Mouse (Mus musculus) embryonic facial prominence, embryonic 13.5 days (tissue): ENCODE measurements around the gene Fut1. TPM values are rescaled to one million over a fixed set of nuclear protein-coding genes. Genes with fewer than 3 reads are reported as not detected.
A peak's percentile ranks its signal among the peaks of the same experiment; 100 is the strongest.

ENCODE experiments used
- ATAC-seq: fragments of 200-750 bp; cut with Nextera tagmentation; 2 replicates; pipeline ENCODE4 v1.8.0; 2017; ENCODE audit warnings: low read depth; ENCODE audit not compliant: insufficient number of reproducible peaks, insufficient read depth, low FRiP score, low TSS enrichment
- H3K27ac ChIP-seq: fragments of 300-500 bp; sonication (generic); 2 replicates; pipeline ENCODE4 v1.5.1; 2015; ENCODE audit warnings: moderate library complexity, mild to moderate bottlenecking, inconsistent platforms
- H3K27me3 ChIP-seq: fragments of 300-500 bp; sonication (generic); 2 replicates; pipeline ENCODE4 v1.6.1; 2015; ENCODE audit warnings: mild to moderate bottlenecking, inconsistent platforms
- H3K36me3 ChIP-seq: fragments of 300-500 bp; sonication (generic); 2 replicates; pipeline ENCODE4 v1.6.1; 2015; ENCODE audit warnings: mild to moderate bottlenecking, inconsistent platforms
- H3K4me1 ChIP-seq: fragments of 300-500 bp; sonication (generic); 2 replicates; pipeline ENCODE4 v1.6.1; 2015; ENCODE audit warnings: inconsistent platforms
- H3K4me2 ChIP-seq: fragments of 300-500 bp; sonication (generic); 2 replicates; pipeline ENCODE4 v1.6.1; 2015; ENCODE audit warnings: moderate library complexity, mild to moderate bottlenecking, inconsistent platforms
- H3K4me3 ChIP-seq: fragments of 300-500 bp; sonication (generic); 2 replicates; pipeline ENCODE4 v1.5.1; 2015; ENCODE audit warnings: mild to moderate bottlenecking, inconsistent platforms
- H3K9ac ChIP-seq: fragments of 300-500 bp; sonication (generic); 2 replicates; pipeline ENCODE4 v1.6.1; 2015; ENCODE audit warnings: mild to moderate bottlenecking, inconsistent platforms
- H3K9me3 ChIP-seq: fragments of 300-500 bp; sonication (generic); 2 replicates; pipeline ENCODE4 v1.6.1; 2016; ENCODE audit warnings: inconsistent platforms
- WGBS: fragments of 180-500 bp; shearing (Covaris S2); methylation state at CpG from one replicate; pipeline ENCODE4 v1.1.7; 2015; ENCODE audit warnings: mixed read lengths; 5-methylcytosine and 5-hydroxymethylcytosine counted together
- polyA plus RNA-seq: library from polyadenylated mRNA; unstranded; fragments of >200 nt; fragmentation: Nextera tagmentation; extraction: Ambion mirVana; gene quantifications from 2 replicates; pipeline ENCODE4 v1.2.1, GENCODE M21; 2015

Fut1 gene
- polyA plus RNA-seq = 1.9 and 2.3 TPM in 2 replicates

- Histone ChIP-seq H3K4me2 (peak within 1 kb of the TSS; percentile 56), H3K36me3 (no peaks in the 10 kb centered on the region), H3K4me1 (peaks cover 29% of the 10 kb centered on the region), H3K9me3 (no peaks in the 10 kb centered on the region), H3K27me3 (peaks cover 45% of the 10 kb centered on the region), H3K9ac (peak within 1 kb of the TSS; percentile 49), H3K27ac (peak within 1 kb of the TSS; percentile 78), H3K4me3 (peak within 1 kb of the TSS; percentile 32)
- peak; percentile 56; the same call in 1 of the 2 replicates for ATAC-seq
- 4% methylated on average over 31 of the region's 31 CpGs for WGBS
Measured at GRCm38 (mm10) chr7:45617042-45617695, at the start of gene Fut1. Gene Fut1 (plus strand): TSS chr7:45617289.

DNA sequence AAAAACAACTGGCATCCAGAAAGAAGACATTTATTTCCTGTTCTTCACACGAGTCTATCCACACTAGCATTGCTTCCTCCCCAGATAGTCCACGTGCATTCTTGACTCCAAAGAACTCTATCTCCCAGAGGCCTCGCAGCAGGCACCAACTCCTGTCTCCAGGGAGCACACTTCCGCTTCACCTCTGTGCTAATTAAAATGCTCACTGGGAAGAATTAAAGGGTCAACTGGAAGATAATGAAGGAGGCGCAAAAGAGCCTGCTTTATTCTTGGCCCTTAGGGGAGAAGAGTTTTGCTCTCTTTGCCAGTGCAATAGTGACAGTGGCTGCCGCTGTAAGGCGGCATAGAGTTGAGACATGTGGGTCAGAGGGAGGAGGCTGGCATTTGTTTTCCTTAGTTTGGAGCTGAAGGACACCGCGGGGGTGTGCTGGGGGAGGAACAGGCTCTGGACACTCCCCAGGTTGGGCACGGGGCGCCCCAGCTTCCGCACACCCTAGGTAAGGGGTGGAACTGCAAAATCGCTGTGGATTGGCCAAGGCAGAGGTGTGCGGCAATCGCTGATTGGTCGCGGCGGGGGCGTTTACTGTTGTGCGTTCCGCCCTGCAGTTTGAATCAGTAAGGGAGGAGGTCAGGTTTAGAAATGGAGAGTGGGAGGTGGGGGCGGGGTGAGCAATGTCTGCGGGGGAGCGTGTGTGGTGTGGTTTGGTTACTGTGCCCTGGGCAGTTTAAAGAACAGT is 49.1 kb upstream of the Fut1 start:
- no peaks in the 10 kb centered on the region for H3K27me3 ChIP-seq
- H3K36me3 ChIP-seq = no peaks in the 10 kb centered on the region
- H3K9ac ChIP-seq = peak overlapping the region; percentile 65
- WGBS = under 1% methylated on average over 24 of the region's 24 CpGs
- peak overlapping the region; percentile 64 for H3K4me2 ChIP-seq
- H3K4me1 ChIP-seq = peaks cover 28% of the 10 kb centered on the region
- peak overlapping the region; percentile 41 for H3K4me3 ChIP-seq
- H3K27ac ChIP-seq = peak overlapping the region; percentile 78
- ATAC-seq = peak; percentile 94
- H3K9me3 ChIP-seq = no peaks in the 10 kb centered on the region

DNA sequence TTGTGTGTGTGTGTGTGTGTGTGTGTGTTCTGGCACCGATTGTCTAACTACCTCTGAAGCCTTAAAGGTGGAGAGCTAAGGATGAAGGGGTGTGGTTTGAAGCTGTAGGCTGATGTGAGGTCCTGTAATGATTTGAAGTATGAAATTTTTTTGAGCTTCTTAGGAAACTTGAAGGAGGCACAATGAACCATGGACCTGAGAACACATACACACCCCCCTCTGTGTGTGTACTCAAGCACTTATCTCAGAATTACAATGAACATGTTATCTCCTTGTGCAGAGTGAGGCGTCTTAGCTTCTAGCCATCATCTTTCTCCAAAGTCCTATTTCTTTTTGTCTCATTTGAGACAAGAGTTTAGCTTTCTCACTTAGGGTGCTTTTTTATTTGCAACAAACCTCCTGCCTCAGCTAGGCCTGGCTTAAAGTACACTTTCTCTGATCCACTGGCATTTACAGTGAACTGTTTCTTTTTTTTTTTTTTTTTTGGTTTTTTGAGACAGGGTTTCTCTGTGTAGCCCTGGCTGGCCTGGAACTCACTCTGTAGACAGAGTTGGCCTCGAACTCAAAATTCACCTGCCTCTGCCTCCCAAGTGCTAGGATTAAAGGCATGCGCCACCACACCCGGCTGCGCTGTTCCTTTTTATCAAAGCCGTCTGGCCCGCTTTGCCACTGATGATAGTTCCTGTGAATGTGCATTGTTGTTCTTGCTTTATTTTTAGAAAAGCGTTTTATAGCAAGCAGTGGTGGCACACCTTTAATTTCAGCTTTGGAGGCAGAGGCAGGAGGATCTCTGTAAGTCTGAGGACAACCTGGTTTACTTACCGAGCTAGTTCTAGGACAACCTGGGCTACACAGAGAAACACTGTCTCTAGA is 48.3 kb upstream of the Fut1 start:
- ATAC-seq = no peak
- Histone ChIP-seq H3K27me3 (no peaks in the 10 kb centered on the region), H3K9me3 (no peaks in the 10 kb centered on the region), H3K27ac (peak overlapping the region; percentile 78), H3K9ac (0 out of 2 replicates have a peak overlapping the region, but pooled peaks have one; percentile 65), H3K36me3 (peaks cover 3% of the 10 kb centered on the region; the same call in 1 of the 2 replicates), H3K4me2 (peak overlapping the region; percentile 64), H3K4me1 (peaks cover 28% of the 10 kb centered on the region), H3K4me3 (peak overlapping the region; percentile 41)
- WGBS = 80% methylated on average over 10 of the region's 10 CpGs

- under 1% methylated on average over 41 of the region's 42 CpGs for WGBS
- Histone ChIP-seq H3K27me3 (no peaks in the 10 kb centered on the region), H3K4me2 (peak within 1 kb of the TSS; percentile 79), H3K4me3 (peak within 1 kb of the TSS; percentile 76), H3K4me1 (peaks cover 28% of the 10 kb centered on the region), H3K27ac (peak within 1 kb of the TSS; percentile 93), H3K9ac (peak within 1 kb of the TSS; percentile 91), H3K9me3 (no peaks in the 10 kb centered on the region), H3K36me3 (peaks cover 6% of the 10 kb centered on the region; the same call in 1 of the 2 replicates)
- peak; percentile 60; the same call in 1 of the 2 replicates for ATAC-seq
Measured at GRCm38 (mm10) chr7:45570103-45570741, 46.9 kb upstream of the Fut1 start, which contains the start of gene Bcat2. Gene Bcat2 (plus strand): TSS chr7:45570153.

- Histone ChIP-seq H3K4me2 (no peak overlapping the region), H3K27ac (no peak overlapping the region)
Measured at GRCm38 (mm10) chr7:45571966-45572365, 45.1 kb upstream of the Fut1 start.

GRCm38 (mm10) chr7:45573954-45574353 is 43.1 kb upstream of the Fut1 start:
- no peak overlapping the region; the same call in 1 of the 2 replicates for H3K9ac ChIP-seq
- no peaks in the 10 kb centered on the region for H3K9me3 ChIP-seq
- no peak for ATAC-seq
- no peak overlapping the region for H3K4me2 ChIP-seq
- H3K27ac ChIP-seq = no peak overlapping the region
- no peak overlapping the region for H3K4me3 ChIP-seq
- peaks cover 18% of the 10 kb centered on the region for H3K4me1 ChIP-seq
- peaks cover 40% of the 10 kb centered on the region for H3K36me3 ChIP-seq
- 76% methylated on average over 8 of the region's 8 CpGs for WGBS
- H3K27me3 ChIP-seq = no peaks in the 10 kb centered on the region

More at GRCm38 (mm10) chr7:45571966-45572365, 45.1 kb upstream of the Fut1 start:
- H3K36me3 ChIP-seq = peaks cover 21% of the 10 kb centered on the region
- H3K4me1 ChIP-seq = peaks cover 28% of the 10 kb centered on the region
- no peak overlapping the region for H3K4me3 ChIP-seq
- ATAC-seq = no peak
- no peaks in the 10 kb centered on the region for H3K27me3 ChIP-seq
- H3K9ac ChIP-seq = peak overlapping the region; percentile 91; the same call in 1 of the 2 replicates
- no peaks in the 10 kb centered on the region for H3K9me3 ChIP-seq
- WGBS = 42% methylated on average over 1 of the region's 1 CpGs

DNA sequence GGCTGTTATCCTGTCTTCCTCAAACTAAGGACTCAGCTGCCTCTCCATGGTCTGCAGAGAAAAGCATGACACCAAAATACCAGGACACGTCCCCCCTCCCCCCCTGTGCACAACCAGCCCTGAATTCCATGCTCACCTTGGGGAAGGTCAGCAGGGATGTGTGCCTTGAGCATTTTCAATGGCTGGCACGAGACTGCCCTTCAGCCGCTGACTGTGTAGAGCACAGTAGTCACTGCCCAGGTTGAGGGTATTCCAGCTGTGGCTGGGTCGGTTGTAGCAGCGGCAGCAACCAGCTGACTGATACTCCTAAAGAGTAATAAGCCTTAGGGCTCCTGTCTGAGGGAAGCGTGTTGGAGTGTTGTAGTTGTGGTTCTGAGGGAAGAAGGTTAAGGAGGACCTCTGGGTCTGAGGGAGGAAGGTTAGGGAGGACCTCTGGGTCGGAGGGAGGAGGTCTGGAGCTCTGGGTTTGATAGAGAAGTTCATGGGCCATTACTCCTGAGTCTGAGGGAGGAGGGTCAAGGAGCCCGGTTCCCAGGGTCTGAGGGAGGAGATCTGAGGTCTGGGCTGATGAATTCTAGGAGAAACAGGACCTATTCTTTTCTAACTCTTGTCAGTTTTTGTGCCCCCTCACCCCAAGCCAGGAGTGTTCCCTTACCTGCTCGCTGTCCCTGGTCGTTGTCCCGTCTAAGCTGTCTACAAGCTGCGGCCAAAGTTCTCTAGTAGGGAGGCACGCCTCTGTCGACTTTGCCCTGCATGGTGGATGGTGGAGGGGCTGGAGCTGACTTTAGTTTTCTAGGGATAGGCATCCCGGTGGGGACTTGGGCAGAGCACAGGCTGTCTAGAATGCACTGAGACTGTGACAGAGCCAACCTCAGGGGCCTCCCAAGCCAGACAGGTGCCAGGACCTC is 42.4 kb upstream of the Fut1 start:
- H3K4me2 ChIP-seq = no peak overlapping the region

DNA sequence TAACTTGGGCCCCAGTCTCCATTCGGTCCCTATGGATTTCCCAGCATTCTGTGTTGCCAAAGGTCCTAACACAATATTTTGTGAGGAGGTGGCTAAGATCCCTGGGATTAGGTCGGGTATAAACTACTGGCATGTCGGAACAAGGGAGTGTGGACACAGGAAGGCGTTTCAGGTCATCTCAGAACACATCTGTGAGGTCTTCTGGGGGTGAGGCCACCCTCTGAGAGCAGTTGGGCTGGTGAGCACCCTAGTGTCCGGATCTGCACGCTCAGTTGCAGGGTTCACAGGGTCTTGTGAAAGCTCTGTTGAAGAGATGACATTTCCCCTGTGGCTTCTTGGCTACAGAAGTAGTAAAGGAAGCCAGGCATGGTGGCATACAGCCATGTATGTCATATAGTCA is 31.2 kb upstream of the Fut1 start:
- Histone ChIP-seq H3K4me1 (peaks cover 9% of the 10 kb centered on the region; the same call in 1 of the 2 replicates), H3K27me3 (no peaks in the 10 kb centered on the region), H3K4me2 (no peak overlapping the region), H3K9me3 (no peaks in the 10 kb centered on the region), H3K36me3 (peaks cover 48% of the 10 kb centered on the region), H3K27ac (no peak overlapping the region), H3K4me3 (no peak overlapping the region), H3K9ac (no peak overlapping the region)
- WGBS = 91% methylated on average over 6 of the region's 6 CpGs
- ATAC-seq = no peak

More for the DNA sequence above, 42.4 kb upstream of the Fut1 start:
- 0 out of 2 replicates have a peak overlapping the region, but pooled peaks have one; percentile 36 for H3K9ac ChIP-seq
- H3K4me1 ChIP-seq = peaks cover 17% of the 10 kb centered on the region
- WGBS = 82% methylated on average over 15 of the region's 15 CpGs
- no peak for ATAC-seq
- H3K4me3 ChIP-seq = no peak overlapping the region
- no peaks in the 10 kb centered on the region for H3K9me3 ChIP-seq
- peaks cover 43% of the 10 kb centered on the region for H3K36me3 ChIP-seq
- no peaks in the 10 kb centered on the region for H3K27me3 ChIP-seq
- no peak overlapping the region for H3K27ac ChIP-seq

DNA sequence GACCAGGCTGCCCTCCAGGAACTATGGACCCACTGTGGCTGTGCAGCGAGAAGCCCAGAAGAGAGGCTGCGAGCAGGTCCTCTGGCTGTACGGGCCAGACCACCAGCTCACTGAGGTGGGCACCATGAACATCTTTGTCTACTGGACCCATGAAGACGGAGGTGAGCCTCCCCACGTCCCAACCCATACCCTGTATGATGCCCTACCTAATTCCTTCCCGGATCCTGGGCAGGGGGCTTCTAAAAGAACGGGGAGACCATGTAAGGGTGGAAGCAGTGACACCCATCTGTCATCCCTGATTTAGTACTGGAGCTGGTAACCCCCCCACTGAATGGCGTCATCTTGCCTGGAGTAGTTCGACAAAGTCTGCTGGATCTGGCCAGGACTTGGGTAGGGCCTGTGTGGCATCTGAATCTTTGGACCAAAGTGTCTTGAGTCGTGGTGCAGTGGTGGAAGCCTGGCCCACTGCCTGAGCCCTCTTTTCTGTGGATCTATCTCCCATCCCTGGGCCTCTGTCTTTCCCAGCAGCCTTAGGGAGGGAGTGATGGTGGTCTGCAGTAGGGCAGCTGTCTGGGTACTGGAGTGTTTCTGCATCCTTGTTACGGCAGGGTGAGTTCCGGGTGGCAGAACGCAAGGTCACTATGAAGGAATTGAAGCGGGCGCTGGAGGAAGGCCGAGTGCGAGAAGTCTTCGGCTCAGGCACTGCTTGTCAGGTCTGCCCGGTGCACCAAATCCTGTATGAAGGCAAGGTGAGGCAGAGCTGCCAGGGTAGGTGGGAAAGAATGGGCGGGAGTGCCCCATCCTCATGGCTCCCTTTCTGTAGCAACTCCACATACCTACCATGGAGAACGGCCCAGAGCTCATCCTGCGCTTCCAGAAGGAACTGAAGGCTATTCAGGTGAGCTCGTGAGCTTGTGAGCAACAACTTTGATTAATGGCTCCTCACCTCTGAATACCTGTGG is 29.2 kb upstream of the Fut1 start:
- Histone ChIP-seq H3K27me3 (no peaks in the 10 kb centered on the region), H3K36me3 (peaks cover 41% of the 10 kb centered on the region), H3K4me1 (peaks cover 9% of the 10 kb centered on the region; the same call in 1 of the 2 replicates), H3K4me2 (no peak overlapping the region), H3K4me3 (no peak overlapping the region), H3K27ac (no peak overlapping the region), H3K9me3 (no peaks in the 10 kb centered on the region), H3K9ac (no peak overlapping the region)
- no peak for ATAC-seq
- WGBS = 91% methylated on average over 23 of the region's 23 CpGs
